Mouse (Mus musculus) bone marrow, adult 2 months (tissue): ENCODE results near the gene Ccdc86.

Experiments used
- CTCF ChIP-seq: fragments of 200-500 bp; IDR thresholded peaks from 2 replicates; pipeline ENCODE4 v1.5.1; 2011; ENCODE audit warnings: low read length, control low read depth; ENCODE audit not compliant: control insufficient read depth, insufficient read depth
- POLR2A ChIP-seq: fragments of 200-500 bp; IDR thresholded peaks from 2 replicates; pipeline ENCODE4 v1.6.1; 2011; ENCODE audit warnings: low read depth, mild to moderate bottlenecking, control low read depth, low read length, borderline replicate concordance; ENCODE audit not compliant: control insufficient read depth

- TF ChIP-seq CTCF (no peak), POLR2A (no peak)
Measured at GRCm38 (mm10) chr19:10904927-10905727, 43.9 kb downstream of the Ccdc86 start.
